Mouse (Mus musculus) bone marrow macrophage, adult 2 months (primary cell): Measurements from ENCODE around the gene Kdm5a. TPM values are rescaled to one million over a fixed set of nuclear protein-coding genes. Genes with fewer than 3 reads are reported as not detected.

ENCODE experiments used
- H3K27ac ChIP-seq: 2 replicates; pipeline ENCODE4 v1.5.1; 2012; ENCODE audit warnings: low read depth, low read length; ENCODE audit not compliant: insufficient read depth
- H3K4me1 ChIP-seq: 2 replicates; pipeline ENCODE4 v1.6.1; 2012; ENCODE audit warnings: low read length; ENCODE audit not compliant: control insufficient read depth, insufficient read depth
- H3K4me3 ChIP-seq: 2 replicates; pipeline ENCODE4 v1.5.1; 2012; ENCODE audit warnings: mild to moderate bottlenecking, low read length, moderate library complexity; ENCODE audit not compliant: insufficient read depth
- CTCF ChIP-seq: IDR thresholded peaks from 2 replicates; pipeline ENCODE4 v1.5.1; 2012; ENCODE audit warnings: low read depth, mild to moderate bottlenecking, low read length, moderate library complexity
- POLR2A ChIP-seq: IDR thresholded peaks from 2 replicates; pipeline ENCODE4 v1.6.1; 2012; ENCODE audit warnings: mild to moderate bottlenecking, low read depth, low read length, borderline replicate concordance
- polyA plus RNA-seq: library from polyadenylated mRNA; stranded (reverse); fragments of >200 nt; gene quantifications from 2 replicates; pipeline ENCODE4 v1.2.4, GENCODE M21; 2012; ENCODE audit not compliant: missing spikeins, insufficient read depth, insufficient read length

Gene Kdm5a
- polyA plus RNA-seq = 40.3 and 47.6 TPM in 2 replicates

GRCm38 (mm10) chr6:120363688-120364522, at the start of gene Kdm5a, which contains the start of gene Ccdc77:
Gene Kdm5a, plus strand, starts transcription at chr6:120364124.
Gene Ccdc77, minus strand, starts transcription at chr6:120364374.
- Histone ChIP-seq H3K4me3 (peak within 1 kb of the TSS; percentile 79), H3K4me1 (peaks cover 9% of the 10 kb centered on the region), H3K27ac (peak within 1 kb of the TSS; percentile 93)
- TF ChIP-seq POLR2A (no peak), CTCF (no peak)

GRCm38 (mm10) chr6:120318303-120318940, 45.5 kb upstream of the Kdm5a start:
- Histone ChIP-seq H3K27ac (no peak overlapping the region), H3K4me1 (no peaks in the 10 kb centered on the region), H3K4me3 (no peak overlapping the region)
- no peak for TF ChIP-seq CTCF
- TF ChIP-seq POLR2A = no peak

GRCm38 (mm10) chr6:120319129-120319528, 44.8 kb upstream of the Kdm5a start:
- TF ChIP-seq CTCF = no peak
- no peak for TF ChIP-seq POLR2A
- Histone ChIP-seq H3K4me1 (no peaks in the 10 kb centered on the region), H3K4me3 (no peak overlapping the region), H3K27ac (no peak overlapping the region)

- Histone ChIP-seq H3K27ac (no peak overlapping the region), H3K4me3 (no peak overlapping the region), H3K4me1 (no peaks in the 10 kb centered on the region)
- no peak for TF ChIP-seq CTCF
- TF ChIP-seq POLR2A = no peak
These were observed 43.6 kb upstream of the Kdm5a start for GRCm38 (mm10) chr6:120320369-120320768.

GRCm38 (mm10) chr6:120324295-120324927, 39.5 kb upstream of the Kdm5a start:
- TF ChIP-seq CTCF (no peak), POLR2A (no peak)
- H3K4me3 ChIP-seq = no peak overlapping the region
- H3K27ac ChIP-seq = no peak overlapping the region
- H3K4me1 ChIP-seq = no peaks in the 10 kb centered on the region

- no peak overlapping the region for H3K27ac ChIP-seq
- H3K4me3 ChIP-seq = no peak overlapping the region
- no peaks in the 10 kb centered on the region for H3K4me1 ChIP-seq
- TF ChIP-seq POLR2A = no peak
- TF ChIP-seq CTCF = no peak
These were observed 31.6 kb upstream of the Kdm5a start for GRCm38 (mm10) chr6:120332351-120332750.

- no peak for TF ChIP-seq CTCF
- TF ChIP-seq POLR2A = no peak
- H3K4me3 ChIP-seq = no peak overlapping the region
- no peak overlapping the region for H3K27ac ChIP-seq
- H3K4me1 ChIP-seq = peaks cover 4% of the 10 kb centered on the region
These were observed 19.9 kb upstream of the Kdm5a start for GRCm38 (mm10) chr6:120343992-120344391.

- TF ChIP-seq CTCF = no peak
- TF ChIP-seq POLR2A = no peak
- peaks cover 14% of the 10 kb centered on the region for H3K4me1 ChIP-seq
These were observed 14.9 kb upstream of the Kdm5a start for GRCm38 (mm10) chr6:120349018-120349417.

GRCm38 (mm10) chr6:120356478-120356877, 7.4 kb upstream of the Kdm5a start:
- Histone ChIP-seq H3K27ac (peak overlapping the region; percentile 60), H3K4me1 (peaks cover 8% of the 10 kb centered on the region), H3K4me3 (peak overlapping the region; percentile 61)
- no peak for TF ChIP-seq CTCF
- no peak for TF ChIP-seq POLR2A

More at GRCm38 (mm10) chr6:120349018-120349417, 14.9 kb upstream of the Kdm5a start:
- no peak overlapping the region for H3K4me3 ChIP-seq
- no peak overlapping the region for H3K27ac ChIP-seq
